Mouse (Mus musculus) left cerebral cortex, postnatal 25 days (tissue): Measurements from ENCODE around the gene Entpd8. TPM values are rescaled to one million over a fixed set of nuclear protein-coding genes. Genes with fewer than 3 reads are reported as not detected.

Experiments
- DNase-seq, 2 experiments: peaks; one replicate each; pipeline ENCODE4 v3.0.0; 2022; ENCODE audit warnings: low spot score in 2 of 2, mixed read lengths in 1 of 2
- intact Hi-C: fragments of 180-260 bp; cut with DNase I; formaldehyde crosslinking; loops from one replicate; pipeline ENCODE4 v1.15.1; 2025
- total RNA-seq, 2 experiments: library from RNA; stranded (reverse); gene quantifications; 2 replicates each; pipeline ENCODE4 v1.2.3; 2021

Entpd8 gene
- not detected for total RNA-seq

DNA sequence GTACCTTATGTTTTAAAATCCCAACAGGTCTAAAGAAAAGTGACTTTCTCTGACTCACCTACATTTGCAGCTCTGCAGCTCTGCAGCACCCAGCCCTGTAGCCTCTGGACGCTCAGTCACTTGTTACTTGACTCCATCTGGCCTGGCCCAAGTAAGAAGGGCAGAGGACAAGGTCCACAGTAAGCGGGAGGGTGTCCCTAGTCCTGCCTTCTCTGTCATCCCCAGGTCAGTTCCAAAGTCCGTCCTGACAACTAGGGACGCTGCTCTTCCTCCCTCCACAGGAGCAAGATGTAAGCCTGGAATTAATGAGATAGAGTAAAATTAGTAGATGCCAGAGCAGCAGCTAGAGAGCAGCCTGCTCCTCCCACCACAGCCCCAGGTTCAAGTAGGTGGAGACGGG, at the start of gene Entpd8:
Gene Entpd8 (plus strand): TSS at position 229 of the 400 bp plus-strand sequence.
- intact Hi-C loops, result no loop called here
- DNase-seq, result no peak

GRCm38 (mm10) chr2:25034994-25035393, 45.1 kb upstream of the Entpd8 start:
- no peak for DNase-seq
- intact Hi-C loops, result no loop called here

DNA sequence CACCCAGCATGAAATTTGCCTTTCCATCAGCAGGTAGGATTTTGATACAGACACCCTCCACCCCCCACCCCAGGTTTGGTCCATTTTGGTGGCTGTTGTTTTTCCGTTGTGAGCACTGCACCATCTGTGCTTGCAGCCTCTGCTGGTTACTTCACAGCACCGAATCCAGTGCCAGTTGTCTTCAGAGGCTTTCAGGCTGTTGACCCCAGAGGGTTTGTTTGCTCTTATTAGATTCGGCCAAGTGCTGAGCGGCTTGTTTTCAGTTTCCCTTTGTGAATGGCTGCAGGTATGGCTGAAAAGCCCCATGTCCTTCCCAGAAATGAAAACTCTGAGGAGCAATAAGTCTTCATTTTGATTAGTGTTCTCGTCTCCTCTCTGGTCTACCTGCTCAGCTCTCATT, 40.0 kb upstream of the Entpd8 start:
- no peak for DNase-seq
- intact Hi-C loops, result no loop called here

GRCm38 (mm10) chr2:25050921-25051320, 29.2 kb upstream of the Entpd8 start:
- peak; percentile 59 to 76 for DNase-seq
- intact Hi-C loops, result no loop called here

DNA sequence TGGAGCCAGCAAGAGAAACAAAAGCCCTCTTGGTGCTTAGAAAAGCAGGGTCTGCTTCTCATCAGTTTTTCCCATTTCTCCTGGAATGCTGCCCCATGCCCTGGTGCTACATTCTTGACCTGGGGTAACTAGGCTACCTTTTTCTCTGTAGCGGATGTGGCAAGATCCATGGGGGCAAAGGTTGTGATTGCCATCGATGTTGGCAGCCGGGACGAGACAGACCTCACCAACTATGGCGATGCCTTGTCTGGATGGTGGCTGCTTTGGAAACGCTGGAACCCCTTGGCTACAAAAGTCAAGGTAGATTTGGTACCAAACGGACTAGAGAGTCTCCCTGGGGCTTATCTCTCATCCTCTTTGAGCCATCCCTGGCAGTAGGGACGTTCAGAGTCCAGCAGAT, 28.7 kb upstream of the Entpd8 start:
- DNase-seq, result no peak
- intact Hi-C loops, result no loop called here

DNA sequence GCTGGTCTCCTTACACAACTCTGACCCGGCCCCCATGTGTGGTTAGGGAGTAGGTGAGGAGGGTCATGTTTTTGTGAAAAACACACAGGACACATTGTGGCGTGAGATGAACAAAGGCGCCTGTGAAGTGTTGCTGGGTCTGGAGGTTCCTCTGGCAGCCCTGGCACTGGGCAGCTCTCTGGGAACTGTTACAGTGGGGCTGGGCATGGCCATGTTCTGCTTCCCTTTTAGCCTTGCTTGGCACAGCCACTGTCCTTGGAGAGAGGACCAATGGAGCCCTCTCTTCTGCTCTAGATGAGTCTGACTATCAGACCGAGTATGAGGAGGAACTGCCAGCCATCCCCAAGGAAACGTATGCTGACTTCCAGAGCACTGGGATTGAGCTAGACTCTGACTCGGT, 27.0 kb upstream of the Entpd8 start:
- intact Hi-C loops, result no loop called here
- no peak for DNase-seq

GRCm38 (mm10) chr2:25054221-25055067, 25.7 kb upstream of the Entpd8 start, which contains the start of gene Nsmf:
Nsmf (plus strand) TSS chr2:25054355.
- peak; percentile 90 to 93 for DNase-seq
- intact Hi-C loops, result no loop called here

GRCm38 (mm10) chr2:25055068-25055405, 25.1 kb upstream of the Entpd8 start:
- intact Hi-C loops, result no loop called here
- peak; percentile 74 to 75 for DNase-seq

DNA sequence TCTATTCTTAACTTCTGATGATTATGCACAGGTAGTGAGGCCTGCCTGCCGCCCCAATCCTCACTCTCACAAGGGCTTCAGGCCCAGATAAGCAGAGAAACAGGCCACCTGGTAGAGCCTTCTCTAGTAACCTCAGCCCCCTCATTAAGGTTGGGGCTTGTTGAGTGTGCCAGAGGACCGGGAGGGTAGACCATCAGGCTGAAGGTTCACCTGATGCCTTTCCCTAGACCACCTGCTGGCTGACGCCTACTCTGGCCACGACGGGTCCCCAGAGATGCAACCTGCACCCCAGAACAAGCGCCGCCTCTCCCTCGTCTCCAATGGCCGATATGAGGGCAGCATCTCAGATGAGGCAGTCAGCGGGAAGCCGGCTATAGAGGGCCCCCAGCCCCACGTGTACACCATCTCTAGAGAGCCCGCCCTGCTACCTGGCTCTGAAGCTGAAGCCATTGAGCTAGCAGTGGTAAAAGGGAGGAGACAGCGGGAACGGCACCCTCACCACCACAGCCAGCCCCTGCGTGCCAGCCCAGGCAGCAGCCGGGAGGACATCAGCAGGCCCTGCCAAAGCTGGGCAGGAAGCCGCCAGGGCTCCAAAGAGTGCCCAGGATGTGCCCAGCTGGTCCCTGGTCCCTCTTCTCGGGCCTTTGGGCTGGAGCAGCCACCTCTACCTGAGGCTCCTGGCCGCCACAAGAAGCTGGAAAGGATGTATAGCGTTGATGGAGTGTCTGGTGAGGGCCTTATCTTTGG, 24.5 kb upstream of the Entpd8 start:
- intact Hi-C loops, result no loop called here
- no peak for DNase-seq

DNA sequence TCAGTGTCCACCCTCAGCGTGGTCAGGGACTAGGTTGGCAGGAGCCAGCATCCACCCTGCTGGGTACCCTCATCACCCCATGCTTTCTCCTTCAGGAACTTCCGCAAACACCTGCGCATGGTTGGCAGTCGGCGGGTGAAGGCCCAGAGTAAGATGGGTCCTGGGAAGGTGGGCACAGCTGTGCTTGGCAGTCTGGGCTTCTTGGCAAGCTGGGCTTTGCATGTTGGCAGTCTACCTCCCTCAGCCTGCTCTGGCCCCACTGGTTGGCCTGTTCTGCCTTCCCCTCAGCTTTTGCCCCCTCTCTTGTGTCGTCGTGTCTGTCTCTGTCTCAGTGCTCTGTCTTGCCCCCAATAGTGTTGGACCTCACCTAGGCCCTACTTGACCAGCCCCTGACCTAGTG, 21.2 kb upstream of the Entpd8 start:
- no peak for DNase-seq
- intact Hi-C loops, result no loop called here

GRCm38 (mm10) chr2:25063523-25063922, 16.6 kb upstream of the Entpd8 start:
- DNase-seq, result no peak
- intact Hi-C loops, result no loop called here

GRCm38 (mm10) chr2:25064285-25064684, 15.8 kb upstream of the Entpd8 start:
- intact Hi-C loops, result no loop called here
- DNase-seq, result no peak

GRCm38 (mm10) chr2:25065537-25065936, 14.6 kb upstream of the Entpd8 start:
- intact Hi-C loops, result no loop called here
- no peak for DNase-seq

GRCm38 (mm10) chr2:25066552-25066951, 13.6 kb upstream of the Entpd8 start:
- DNase-seq, result no peak
- intact Hi-C loops, result no loop called here

DNA sequence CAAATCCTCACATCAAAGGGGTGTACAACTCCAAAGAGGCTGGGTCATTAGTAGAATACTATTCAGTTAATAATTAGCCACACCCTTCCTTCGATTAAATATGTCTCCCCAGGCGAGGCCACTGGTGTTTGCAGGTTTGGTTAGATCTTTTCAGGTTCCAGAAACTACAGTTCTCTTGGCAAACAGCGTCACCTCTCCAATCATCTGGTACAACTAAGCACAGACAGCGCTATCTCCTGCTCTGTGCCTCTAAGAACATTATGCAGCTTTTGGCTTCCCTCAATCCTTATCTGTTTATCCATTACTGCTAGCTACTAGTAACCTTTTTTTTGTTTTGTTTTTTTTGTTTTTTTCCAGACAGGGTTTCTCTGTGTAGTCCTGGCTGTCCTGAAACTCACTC, 10.6 kb upstream of the Entpd8 start:
- DNase-seq, result no peak
- intact Hi-C loops, result no loop called here

DNA sequence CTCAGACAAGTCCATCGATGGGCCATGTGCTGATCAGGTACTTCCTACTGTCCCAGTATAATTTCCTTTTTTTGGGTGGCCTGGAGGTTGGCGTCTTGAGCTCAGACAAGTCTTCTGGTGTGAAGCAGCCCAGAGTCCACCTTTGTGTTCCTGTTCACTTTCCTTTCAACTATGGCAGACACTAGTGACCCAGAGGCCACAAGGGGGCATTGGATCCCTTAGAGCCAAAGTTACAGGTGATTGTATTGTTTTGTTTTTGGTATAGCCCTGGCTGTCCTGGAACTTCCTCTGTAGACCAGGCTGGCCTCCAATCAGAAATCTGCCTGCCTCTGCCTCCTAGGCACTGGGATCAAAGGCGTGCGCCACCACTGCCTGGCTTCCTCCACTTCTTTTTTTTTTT, 7.7 kb upstream of the Entpd8 start:
- no peak for DNase-seq
- intact Hi-C loops, result no loop called here

GRCm38 (mm10) chr2:25075506-25075905, 4.6 kb upstream of the Entpd8 start:
- DNase-seq, result no peak
- intact Hi-C loops, result no loop called here

DNA sequence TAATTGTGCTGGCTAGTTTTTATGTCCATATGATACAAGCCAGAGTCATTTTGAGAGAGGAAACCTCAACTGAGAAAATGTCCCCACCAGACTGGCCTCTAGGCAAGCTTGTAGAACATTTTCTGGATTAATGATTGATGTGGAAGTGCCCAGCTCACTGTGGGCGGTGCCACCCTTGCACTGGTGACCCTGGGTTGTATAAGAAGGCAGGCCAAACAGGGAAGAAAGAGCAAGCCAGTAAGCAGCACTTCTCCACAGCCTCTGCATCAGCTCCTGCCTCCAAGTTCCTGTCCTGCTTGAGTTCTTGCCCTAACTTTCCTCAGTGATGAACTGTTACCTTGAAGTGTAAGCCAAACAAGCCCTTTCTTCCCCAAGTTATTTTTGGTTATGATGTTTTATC, 1.1 kb upstream of the Entpd8 start:
- intact Hi-C loops, result no loop called here

GRCm38 (mm10) chr2:25083697-25084096, 3.6 kb downstream of the Entpd8 start:
- no peak for DNase-seq
- intact Hi-C loops, result no loop called here

More for the DNA sequence above, 1.1 kb upstream of the Entpd8 start:
- DNase-seq, result no peak

- DNase-seq, result no peak
These were observed 5.5 kb downstream of the Entpd8 start for GRCm38 (mm10) chr2:25085571-25085970.

GRCm38 (mm10) chr2:25087842-25088241, 7.7 kb downstream of the Entpd8 start:
- no peak for DNase-seq
- intact Hi-C loops, result no loop called here

More at GRCm38 (mm10) chr2:25085571-25085970, 5.5 kb downstream of the Entpd8 start:
- intact Hi-C loops, result no loop called here
